Mouse (Mus musculus): Measurements from ENCODE around the gene Rhag.

Gene Rhag

DNA sequence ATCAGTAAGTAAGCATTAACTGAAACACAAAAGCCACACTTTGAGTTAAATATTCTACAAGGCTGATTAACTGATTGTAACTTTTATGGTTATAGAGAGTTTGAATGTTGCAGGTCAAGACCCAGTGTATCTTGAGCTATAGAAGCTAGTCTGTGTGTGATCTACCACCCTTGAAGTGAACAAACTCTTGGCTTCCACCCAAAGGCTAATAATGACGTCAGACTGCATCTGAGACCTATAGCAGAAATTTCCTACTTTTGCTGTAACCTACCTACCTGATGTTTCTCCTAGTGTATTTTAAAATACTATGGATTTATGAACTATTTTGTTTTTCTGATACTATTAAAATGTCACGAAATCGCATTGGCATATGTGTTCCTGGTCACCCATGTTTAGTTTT, 63.8 kb downstream of the Rhag start:
- DNase-seq (ENCODE audit: low spot score in 2 of 2): no peak

DNA sequence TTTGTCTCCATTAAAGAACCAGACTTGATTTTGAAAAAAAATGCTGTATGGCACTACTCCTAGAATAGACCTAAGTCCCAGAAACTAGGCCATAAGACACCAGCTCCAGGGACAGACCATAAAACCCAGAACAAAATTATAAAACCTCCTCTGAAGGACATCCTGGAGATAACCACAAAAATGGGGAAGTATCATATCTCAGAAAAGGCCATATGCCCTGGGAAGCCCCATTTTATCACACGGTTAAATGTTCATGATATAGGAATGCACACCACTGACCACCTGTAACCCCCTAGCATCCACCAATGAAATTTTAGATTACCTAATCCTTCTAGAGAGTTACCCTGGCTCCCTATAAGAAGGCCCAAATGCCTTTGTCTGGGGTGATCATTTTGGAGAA, 64.6 kb downstream of the Rhag start:
- no peak for DNase-seq (ENCODE audit: low spot score in 2 of 2)

DNA sequence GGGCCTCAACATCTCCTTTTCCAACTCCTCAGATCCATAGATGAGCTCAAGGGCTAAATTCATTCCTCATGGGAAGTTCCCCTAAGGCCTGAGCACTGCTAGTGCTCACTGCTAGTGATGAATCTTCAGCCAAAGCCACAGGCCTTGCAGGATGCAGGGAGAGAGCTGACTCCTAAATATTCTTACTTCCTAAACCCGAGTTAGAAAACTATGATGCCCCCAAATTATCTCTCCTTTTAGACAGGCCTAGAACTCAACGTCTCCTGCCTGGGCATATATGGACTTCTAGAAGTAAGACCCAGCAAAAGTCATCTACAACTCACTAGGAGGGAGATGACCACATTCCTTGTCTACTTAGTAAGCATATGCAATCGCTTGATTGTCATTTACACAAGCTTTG, 66.8 kb downstream of the Rhag start:
- DNase-seq (ENCODE audit: low spot score in 2 of 2): no peak

DNA sequence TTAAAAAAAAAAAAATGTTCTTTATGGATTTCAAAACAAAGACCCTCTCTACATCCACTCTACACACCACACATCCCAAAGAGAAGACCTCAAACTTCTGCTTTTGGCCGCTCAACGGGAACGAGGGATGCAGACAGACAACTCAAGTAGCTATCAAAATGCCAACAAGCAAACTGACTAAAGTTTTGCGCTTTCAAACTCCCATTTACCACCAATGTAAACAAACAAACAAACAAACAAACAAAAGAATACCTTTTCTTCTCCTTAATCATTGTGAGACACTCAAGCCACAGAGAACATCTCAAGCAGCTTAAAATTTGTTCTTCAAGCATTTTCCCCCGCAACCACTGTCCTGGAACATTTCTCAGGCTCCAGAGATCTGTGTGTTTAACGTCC, 68.6 kb downstream of the Rhag start:
- DNase-seq (ENCODE audit: low spot score in 2 of 2): no peak

DNA sequence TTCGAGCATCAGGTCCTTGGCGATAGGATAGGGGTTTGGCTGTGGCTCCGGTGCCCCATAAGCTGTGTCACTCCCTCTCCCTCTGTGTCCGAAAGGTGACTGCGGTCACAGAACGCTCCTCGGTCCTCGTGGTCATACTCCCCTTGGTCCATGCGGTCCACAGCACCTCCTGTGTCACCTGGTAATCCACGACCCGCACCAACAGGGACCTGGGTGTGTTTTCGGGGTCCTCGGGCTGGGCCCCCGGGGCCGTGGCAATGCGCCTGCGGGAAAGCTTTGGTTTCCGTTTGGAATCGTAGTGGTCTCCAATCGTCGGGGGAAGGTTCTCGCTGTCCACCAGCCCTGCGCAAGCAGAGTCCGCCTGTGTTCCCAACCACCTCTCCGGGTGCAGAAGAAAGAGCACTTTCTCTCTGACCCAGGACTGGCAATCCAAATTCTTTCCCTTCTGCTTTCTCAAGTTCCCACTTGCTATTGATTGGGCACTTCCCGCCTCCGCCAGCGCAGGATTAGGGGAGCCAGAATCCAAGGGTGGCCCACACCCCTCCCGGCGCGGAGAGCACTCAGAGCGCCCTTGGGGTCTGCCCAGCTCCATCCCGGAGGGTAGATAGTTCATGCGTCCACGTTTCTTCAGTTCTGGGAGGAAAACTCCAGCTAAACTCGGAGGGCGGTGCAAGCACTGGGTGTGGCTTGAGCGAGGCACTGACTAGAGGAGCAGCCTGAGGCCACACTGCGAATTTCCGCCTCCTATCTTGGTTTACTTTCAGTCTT, 69.2 kb downstream of the Rhag start, which contains the start of gene 9130008F23Rik:
9130008F23Rik (minus strand) TSS at position 636 of the 768 bp plus-strand sequence.
- no peak for DNase-seq (ENCODE audit: low spot score in 2 of 2)

DNA sequence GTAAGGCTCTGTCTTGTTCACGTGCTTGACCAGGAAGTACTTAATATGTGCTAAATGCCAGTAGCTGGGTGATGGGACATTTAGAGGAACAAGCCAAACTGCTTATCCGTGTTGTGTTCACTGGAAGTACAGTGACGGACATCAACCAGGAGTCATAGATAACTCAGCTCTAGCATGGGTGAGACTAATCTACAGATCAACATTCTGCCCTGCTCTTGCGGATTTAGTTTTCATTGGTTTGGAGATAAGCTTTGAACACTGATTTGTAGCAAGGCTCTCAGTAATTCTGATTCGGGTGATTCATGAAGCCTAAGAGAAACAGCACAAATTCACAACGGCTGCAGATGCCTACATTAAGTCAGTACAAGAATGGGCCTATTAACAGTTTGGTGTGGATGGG, 71.2 kb downstream of the Rhag start:
- no peak for DNase-seq (ENCODE audit: low spot score in 2 of 2)

DNA sequence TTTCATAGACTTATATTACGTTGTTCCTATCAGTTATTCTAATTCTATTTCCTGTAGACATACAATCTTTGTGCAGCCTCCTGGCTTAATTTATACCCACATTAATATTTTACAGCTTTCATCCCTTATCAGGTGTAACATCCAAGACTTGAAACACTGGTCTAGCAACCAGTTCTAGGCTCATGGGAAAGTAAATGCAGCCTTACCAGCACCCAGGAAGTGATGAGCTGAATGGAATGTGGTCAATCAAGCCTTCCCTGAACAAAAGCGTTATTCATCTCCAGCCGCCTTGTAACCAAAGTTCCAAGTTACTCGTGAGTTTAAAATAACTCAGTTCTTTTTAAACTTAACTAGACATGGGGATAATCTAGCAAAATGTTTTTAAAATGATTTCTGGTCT, 74.2 kb downstream of the Rhag start:
- DNase-seq (ENCODE audit: low spot score in 2 of 2): no peak

DNA sequence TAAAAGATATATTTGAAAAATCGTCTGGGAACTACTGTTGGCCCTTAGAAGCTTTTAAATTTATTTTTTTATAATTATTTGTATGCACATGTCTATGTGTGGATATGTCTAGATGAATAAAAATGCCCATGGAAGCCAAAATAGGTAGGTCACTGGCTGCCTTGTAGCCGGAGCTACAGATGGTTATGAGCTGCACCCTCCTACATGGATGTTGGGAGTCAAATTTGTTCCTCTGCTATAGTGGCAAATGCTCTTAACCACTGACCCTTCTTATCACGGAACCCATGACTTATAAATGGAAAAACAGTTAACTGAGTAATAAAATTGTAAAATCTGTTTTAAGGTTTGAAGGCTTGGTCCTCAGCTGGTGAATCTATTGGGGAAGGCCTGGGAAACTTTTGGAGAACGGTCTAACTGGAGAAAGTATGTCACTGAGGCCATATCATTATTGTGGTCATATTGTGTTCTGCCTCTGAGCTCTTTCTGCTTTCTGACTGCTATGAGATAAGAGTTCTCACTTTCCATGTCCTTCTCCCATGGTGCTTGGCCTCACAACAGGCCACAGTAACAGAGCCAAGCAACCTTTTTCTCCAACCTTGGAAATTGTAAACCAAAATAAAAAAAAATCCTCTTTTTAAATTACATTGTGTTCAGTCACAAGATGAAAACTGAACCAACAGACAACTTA, 77.1 kb downstream of the Rhag start:
- no peak for DNase-seq (ENCODE audit: low spot score in 2 of 2)

Data from frontal cortex, postnatal 25 days (tissue).